Mouse (Mus musculus): ENCODE results near the gene Arhgef33.

The Arhgef33 gene

DNA sequence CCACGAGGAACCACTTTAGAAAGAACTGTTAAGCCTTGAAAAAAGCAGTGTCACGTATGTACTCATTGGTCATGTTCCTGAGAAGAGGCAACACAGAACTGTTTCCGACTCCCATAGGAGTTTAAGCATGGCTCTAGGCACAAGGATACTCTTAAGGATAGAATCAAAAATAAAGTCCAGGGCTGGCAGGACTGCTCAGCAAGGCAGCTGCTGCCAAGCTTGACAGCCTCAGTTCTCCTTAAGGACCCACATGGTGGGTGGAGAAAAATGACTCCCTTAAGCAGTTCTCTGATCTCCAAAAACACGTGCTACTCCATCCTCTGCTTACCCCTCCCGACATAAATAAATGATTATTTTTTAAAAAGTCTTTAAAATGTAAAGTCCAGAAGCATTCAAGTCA, 128.5 kb downstream of the Arhgef33 start:
- no peak for DNase-seq (ENCODE audit: low read depth in 2 of 2, low spot score in 2 of 2)

DNA sequence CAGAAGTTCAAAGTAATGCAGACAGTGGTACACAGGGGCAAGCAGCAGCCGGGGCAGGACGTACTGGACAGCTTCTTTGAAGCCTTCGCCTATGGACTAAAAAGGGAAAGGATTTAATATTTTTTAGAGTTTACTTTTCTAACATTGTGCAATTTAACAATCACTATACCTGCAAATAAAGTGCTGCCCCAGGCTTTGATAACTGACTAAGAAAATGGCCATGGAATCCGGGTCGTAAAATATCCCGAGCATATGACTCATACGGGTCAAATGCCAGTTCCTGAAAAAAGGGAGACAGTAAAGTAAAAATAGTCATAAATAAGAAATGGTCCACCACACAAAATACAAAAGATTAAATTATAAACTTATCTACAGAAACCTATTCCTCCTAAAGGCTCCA, 138.2 kb downstream of the Arhgef33 start:
- no peak for DNase-seq (ENCODE audit: low read depth in 2 of 2, low spot score in 2 of 2)

DNA sequence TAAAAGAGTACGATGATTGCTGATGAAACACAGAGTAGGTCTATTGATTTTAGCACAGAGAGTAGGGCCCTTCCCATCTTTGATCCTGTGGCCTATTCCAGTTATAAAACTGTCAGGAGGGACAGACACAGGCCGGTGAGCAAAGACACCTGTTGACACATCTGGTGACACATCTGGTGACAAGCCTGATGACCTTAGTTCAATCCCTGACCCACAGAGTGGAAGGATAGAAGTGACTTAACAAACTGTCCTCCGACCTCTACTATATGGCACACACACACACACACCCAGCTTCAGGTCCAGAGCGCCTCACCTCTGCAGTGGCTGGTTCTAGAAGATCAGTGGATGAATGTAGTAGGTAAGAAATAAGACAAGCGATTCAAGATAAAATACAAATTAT, 139.3 kb downstream of the Arhgef33 start:
- DNase-seq (ENCODE audit: low read depth in 2 of 2, low spot score in 2 of 2): no peak
